Mouse (Mus musculus) 416B (cell line): Measurements from ENCODE around the gene Syt2.

ENCODE experiments used
- DNase-seq: peaks from one replicate; pipeline ENCODE4 v3.0.0; 2011; ENCODE audit warnings: low read depth

Gene Syt2

GRCm38 (mm10) chr1:134741946-134742661 is 95.6 kb downstream of the Syt2 start:
- DNase-seq: no peak

GRCm38 (mm10) chr1:134745648-134746047 is 99.2 kb downstream of the Syt2 start:
- DNase-seq: peak; percentile 28

DNA sequence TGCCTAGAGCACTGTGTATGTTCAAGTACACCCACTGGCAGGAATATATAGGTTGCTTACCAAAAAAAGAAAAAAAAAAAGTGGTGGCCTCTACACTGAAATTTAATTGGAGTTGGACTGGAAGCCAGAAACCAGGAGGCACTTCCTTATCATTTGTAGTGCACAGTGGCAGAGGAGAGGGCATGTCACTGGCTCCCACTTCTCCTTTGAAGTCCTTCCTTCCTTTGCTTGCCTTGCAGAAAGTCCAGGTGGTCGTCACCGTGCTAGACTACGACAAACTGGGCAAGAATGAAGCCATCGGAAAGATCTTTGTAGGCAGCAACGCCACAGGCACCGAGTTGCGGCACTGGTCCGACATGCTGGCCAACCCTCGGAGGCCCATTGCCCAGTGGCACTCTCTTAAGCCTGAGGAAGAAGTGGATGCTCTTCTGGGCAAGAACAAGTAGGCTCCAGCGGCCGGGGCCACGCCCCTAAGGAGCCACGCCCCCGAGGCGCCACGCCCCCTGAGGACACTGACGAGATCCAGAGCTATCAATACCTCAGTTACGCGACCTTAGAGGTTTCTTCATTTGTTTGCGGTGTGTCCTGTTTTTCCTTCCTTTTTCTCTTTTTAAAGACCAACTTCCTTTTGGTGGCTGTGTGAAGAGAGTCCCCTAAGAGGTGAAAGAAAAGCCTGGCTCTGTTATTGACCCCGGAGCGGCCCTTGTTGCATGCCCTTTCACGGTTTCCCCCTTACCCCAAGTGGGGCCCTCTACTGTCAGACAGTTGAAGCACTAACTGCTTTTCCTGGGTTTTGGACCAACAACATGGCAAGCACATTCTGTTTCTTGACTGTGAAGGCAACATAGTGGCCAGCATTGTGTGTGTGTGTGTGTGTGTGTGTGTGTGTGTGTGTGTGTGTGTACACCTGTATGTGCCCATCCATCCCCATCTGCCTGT is 101.0 kb downstream of the Syt2 start:
- DNase-seq: peak; percentile 71

DNA sequence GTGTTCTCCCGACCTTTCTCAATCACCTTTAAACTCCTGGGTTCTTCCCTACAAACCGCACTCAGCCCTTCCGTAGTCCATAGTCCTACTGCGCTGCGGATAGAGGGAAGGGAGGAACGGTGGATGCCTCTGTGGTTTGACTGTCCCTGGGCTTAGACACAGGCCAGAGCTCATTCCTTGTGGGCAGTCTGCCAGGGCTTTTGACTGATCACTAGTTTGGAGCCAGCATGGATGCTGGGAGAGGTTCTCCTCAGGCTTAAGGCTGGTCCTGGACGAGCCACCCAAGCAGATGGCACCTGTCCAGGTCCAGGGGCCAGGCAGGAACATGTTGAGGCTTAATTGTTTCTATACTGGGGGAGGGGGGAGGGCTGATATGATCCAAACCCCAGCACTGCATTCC is 103.4 kb downstream of the Syt2 start:
- no peak for DNase-seq

DNA sequence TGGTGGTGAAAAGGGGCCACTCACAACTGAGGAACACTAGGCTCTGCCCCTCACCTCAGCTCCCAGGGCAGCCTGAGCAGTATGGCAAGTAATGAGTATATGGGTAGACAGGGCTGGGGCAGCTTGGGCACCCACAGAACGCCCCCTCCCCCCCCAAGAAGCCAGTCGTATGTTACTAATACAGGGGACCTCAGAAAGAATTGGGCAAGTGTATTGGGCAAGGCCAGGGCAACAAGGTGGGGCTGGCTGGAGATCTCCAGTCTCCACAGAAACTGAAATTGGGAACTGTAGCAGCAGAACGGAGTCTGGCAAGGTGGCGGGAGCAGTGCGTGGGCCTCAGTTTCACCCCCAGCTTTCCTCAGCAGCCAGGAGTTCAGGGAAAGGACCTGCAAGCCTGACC is 106.0 kb downstream of the Syt2 start:
- no peak for DNase-seq

GRCm38 (mm10) chr1:134753751-134754630 is 107.5 kb downstream of the Syt2 start:
- DNase-seq: no peak

DNA sequence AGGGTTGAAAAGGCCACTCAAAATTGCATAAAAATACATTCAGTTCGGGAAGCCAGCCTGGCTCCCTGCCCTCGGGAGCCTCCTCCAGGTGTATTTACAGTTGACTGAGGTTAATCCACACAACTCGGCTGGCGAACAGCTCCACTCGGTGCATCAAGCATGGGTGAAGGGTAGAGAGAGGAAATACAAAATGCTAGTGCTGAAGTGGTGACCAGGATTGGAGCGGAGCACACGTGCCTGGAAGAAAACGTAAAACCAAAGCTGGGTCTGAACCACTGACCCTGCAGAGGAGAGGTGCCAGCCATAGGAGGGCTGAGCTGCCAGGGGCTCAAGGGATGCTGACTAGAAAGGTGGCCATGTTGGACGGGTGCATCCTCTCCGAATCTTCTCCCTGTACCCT is 108.3 kb downstream of the Syt2 start:
- DNase-seq: no peak

- DNase-seq: no peak
These were observed 109.2 kb downstream of the Syt2 start for GRCm38 (mm10) chr1:134755548-134756189.

DNA sequence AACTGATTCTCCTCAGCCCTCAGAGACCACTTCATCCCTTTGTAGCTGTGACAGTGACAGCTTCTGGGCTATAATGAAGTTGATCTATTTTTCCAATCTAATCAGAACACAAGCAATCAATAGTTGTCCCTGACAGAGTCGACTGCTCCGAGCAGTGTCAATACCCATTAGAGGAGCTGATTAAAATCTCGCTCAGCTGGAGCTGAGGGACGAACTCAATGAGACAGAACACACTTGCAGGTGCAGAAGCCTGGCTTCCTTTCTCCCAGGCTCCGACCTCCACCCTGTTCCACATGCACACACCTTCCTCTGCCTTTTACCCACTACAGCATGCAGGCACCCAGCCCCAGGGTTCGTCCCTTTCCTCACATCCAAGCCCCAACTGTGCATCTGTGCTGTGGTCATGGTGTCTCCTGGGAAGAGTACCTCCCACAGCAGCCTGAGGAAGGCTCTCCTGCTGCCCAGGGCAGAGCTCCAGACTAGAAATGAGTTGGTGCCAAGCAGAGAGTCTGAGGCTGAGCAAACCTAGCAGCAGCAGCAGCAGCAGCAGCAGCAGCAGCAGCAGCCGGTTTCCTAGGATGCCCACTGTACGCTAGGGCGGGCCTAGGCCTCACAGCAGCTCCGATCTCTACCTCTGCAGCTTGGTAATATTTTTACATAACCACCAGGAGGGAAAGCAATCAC is 109.9 kb downstream of the Syt2 start:
- DNase-seq: no peak

GRCm38 (mm10) chr1:134757230-134757629 is 110.8 kb downstream of the Syt2 start:
- DNase-seq: no peak

DNA sequence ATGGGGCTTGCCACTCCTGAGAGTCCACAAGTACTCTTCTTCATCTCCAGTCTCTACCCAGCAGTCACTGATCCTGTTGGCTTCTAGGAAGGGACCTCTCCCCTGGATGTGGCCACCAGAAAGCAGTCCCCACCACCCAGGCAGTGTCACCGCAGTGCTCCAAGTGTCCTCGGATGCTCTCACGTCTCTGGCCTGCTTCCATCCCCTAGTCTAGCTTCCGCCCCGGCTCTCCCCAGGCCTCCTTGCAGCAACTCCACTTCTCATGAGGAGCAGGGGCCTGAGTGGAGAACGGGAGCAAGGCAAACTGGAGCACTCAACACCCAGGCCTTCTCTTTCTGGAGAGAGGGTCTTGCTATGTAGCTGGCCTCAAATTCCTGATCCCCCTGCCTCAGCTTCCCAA is 112.7 kb downstream of the Syt2 start:
- DNase-seq: no peak

GRCm38 (mm10) chr1:134760642-134761041 is 114.2 kb downstream of the Syt2 start:
- no peak for DNase-seq

DNA sequence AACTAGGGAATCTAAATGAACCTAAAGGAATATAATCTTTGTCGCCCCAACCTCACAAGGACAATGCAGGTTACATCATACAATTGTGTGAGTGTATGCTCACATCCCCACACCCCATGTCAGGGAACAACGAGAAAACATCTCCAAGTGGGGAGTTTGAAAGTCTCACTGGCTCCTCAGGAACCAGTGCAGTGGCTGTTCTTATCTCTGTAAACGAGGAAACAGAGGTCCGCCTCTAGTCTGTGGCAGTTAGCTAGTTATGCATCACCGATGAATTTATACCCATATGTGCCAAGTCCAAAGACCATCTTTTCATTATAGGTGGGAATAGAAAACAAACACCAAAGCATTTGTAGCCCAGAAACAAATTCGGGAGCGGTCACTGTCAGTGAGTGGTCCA is 115.1 kb downstream of the Syt2 start:
- DNase-seq: peak; percentile 51

DNA sequence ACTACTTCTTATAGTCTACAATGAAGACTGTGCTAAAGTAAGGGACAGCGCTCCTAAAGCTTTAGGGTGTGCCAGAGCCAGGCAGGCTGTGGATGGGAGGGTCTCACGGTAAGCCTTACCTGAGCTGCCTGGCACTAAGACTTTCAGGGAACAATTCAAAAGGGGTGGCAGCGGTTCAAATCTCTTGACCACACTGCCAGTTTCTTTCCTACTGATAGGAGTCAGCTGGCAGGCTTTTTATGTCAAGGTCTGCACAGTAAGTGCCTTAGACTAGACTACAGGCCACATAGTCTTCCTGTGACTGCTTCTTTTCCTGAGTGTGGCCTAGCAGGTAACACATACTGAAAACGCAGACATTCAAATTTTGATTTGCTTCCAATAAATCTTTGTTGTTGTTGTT is 116.8 kb downstream of the Syt2 start:
- DNase-seq: no peak

DNA sequence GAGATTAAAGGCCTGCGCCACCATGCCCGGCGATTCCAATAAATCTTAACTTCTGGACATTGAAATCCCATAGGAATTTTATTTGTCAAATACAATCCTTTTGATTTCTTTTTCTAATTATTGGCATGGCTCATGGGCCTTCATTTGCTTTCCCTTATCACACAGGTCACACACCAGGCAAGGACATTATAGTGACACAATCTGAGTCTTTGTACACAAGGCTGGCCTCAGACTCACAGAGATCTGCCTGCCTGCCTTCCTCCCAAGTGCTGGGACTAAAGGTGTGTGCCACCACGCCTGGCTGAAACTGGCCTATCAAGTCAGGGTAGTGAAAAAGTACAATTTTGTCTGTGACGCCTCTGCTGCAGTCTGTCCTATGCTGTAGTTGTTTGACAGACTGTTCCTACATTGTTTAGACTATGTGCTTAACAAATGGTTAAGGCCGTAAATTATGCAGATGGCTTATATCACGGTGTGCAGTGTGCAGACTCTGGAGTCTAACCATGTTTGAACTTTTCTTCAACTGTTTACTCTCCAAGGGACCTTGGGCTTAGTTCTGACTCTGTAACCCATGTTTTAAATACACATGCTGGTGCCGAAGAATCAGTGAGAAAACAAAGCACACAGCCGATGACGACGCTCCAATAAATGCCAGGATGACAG is 117.4 kb downstream of the Syt2 start:
- DNase-seq: no peak

GRCm38 (mm10) chr1:134764831-134765458 is 118.5 kb downstream of the Syt2 start:
- DNase-seq: no peak

DNA sequence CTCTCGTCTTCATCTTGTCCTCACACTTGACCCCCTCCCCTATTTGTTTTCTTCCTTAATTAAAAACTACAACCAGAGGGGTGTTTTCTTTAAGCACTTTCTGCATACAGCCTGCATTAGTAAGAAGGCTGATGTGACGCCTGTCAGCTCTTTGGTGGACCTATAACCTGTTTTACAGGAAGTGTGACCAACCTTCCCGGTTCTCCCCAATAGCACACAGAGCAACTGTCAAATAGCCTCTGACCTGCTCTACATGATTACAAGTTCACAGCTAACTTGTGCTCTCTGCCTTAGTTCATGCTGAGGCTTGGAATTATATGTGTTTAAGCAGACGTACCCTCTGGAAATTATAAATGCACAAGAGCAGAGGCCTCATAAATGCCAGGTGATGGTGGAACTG is 120.0 kb downstream of the Syt2 start:
- DNase-seq: no peak

GRCm38 (mm10) chr1:134770312-134770711 is 123.8 kb downstream of the Syt2 start:
- no peak for DNase-seq

DNA sequence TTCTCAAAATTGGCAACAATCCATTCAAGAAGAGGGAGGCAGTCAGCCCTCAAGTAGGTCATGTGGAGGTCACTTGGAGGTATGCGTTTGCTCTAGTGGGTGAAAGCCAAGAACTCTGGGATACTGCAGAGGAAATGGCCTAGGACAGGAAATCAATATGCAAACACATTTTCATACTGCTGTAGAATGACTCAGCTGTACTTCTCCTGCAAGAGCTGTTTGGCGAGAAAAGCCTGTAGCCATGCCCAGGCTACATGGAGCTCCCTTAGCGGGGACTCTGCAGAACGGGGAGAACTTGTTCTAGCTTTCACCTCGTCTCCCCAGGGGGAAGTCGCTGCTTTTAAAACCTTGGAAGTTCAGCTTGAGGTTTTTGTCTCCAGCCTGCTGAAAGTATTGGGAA is 124.9 kb downstream of the Syt2 start:
- DNase-seq: peak; percentile 90

- DNase-seq: no peak
These were observed 125.5 kb downstream of the Syt2 start for GRCm38 (mm10) chr1:134771999-134772398.
